Mouse (Mus musculus) CH12.LX (cell line): ENCODE measurements around the gene Lzts3. TPM values are rescaled to one million over a fixed set of nuclear protein-coding genes. Genes with fewer than 3 reads are reported as not detected.

Source experiments
- DNase-seq: peaks from one replicate; pipeline ENCODE4 v3.0.0-alpha.2; 2013; ENCODE audit errors: extremely low read depth
- H3K27ac ChIP-seq: 2 replicates; pipeline ENCODE4 v1.5.1; 2012; ENCODE audit warnings: low read depth, mild to moderate bottlenecking, control low read depth, moderate library complexity; ENCODE audit not compliant: insufficient read depth
- H3K27me3 ChIP-seq: replicated peaks from 2 replicates; pipeline ENCODE3; 2012; ENCODE audit warnings: inconsistent platforms
- H3K36me3 ChIP-seq, 2 experiments: replicated peaks in 1 of 2; 2 replicates each; pipeline versions ENCODE3 to v1.6.1; 2012; ENCODE audit warnings: inconsistent platforms in 1 of 2, low read length in 1 of 2, mild to moderate bottlenecking in 1 of 2, mixed read lengths in 1 of 2, moderate library complexity in 1 of 2; ENCODE audit not compliant: control insufficient read depth in 1 of 2, insufficient read depth in 1 of 2
- H3K4me1 ChIP-seq, 2 experiments: 2 replicates each; pipeline ENCODE4 v1.6.1; 2012; ENCODE audit warnings: inconsistent platforms in 1 of 2, moderate library complexity in 1 of 2; ENCODE audit not compliant: insufficient read depth in 2 of 2, control insufficient read depth in 1 of 2
- H3K4me2 ChIP-seq: 2 replicates; pipeline ENCODE4 v1.6.1; 2012; ENCODE audit warnings: low read depth, mild to moderate bottlenecking, control low read depth; ENCODE audit not compliant: poor library complexity, insufficient read depth, severe bottlenecking
- H3K4me3 ChIP-seq, 3 experiments: fragments of 150-350 bp in 1 of 3; sonication (generic) in 1 of 3; replicated peaks in 1 of 3; 2 replicates each; pipeline versions ENCODE3 to v1.5.1; 2011 to 2012; ENCODE audit warnings: low read depth in 2 of 3, low read length in 2 of 3, mild to moderate bottlenecking in 2 of 3, moderate library complexity in 2 of 3, control low read depth in 1 of 3, improper control_type of control experiment in 1 of 3, inconsistent platforms in 1 of 3, mixed read lengths in 1 of 3; ENCODE audit not compliant: poor library complexity in 1 of 3
- H3K79me2 ChIP-seq: replicated peaks from 2 replicates; pipeline ENCODE4 v1.6.1; 2012; ENCODE audit warnings: mild to moderate bottlenecking, moderate library complexity; ENCODE audit not compliant: control insufficient read depth, poor library complexity, insufficient read depth, severe bottlenecking; ENCODE audit errors: extremely low read depth
- H3K9ac ChIP-seq: 2 replicates; pipeline ENCODE4 v1.6.1; 2012; ENCODE audit warnings: low read depth, mild to moderate bottlenecking, control low read depth, moderate library complexity; ENCODE audit not compliant: insufficient read depth
- H3K9me3 ChIP-seq: replicated peaks from 2 replicates; pipeline ENCODE3; 2012; ENCODE audit warnings: low read length, inconsistent platforms, mixed read lengths
- BHLHE40 ChIP-seq: IDR thresholded peaks from 2 replicates; pipeline ENCODE4 v1.6.1; 2011; ENCODE audit warnings: mild to moderate bottlenecking, low read depth, low read length, improper control_type of control experiment
- CHD1 ChIP-seq: IDR thresholded peaks from 2 replicates; pipeline ENCODE4 v1.6.1; 2012; ENCODE audit warnings: low read depth, low read length, improper control_type of control experiment, inconsistent platforms
- CHD2 ChIP-seq: IDR thresholded peaks from 2 replicates; pipeline ENCODE4 v1.6.1; 2011; ENCODE audit warnings: low read length, improper control_type of control experiment
- CTCF ChIP-seq, 2 experiments: IDR thresholded peaks in 1 of 2; conservative IDR thresholded peaks in 1 of 2; 2 replicates each; pipeline ENCODE4 v1.5.1; 2011 to 2012; ENCODE audit warnings: low read depth in 2 of 2, low read length in 2 of 2, improper control_type of control experiment in 1 of 2, inconsistent platforms in 1 of 2, mild to moderate bottlenecking in 1 of 2, moderate library complexity in 1 of 2
- E2F4 ChIP-seq: IDR thresholded peaks from 2 replicates; pipeline ENCODE4 v1.6.1; 2011; ENCODE audit warnings: low read depth, low read length, improper control_type of control experiment; ENCODE audit not compliant: insufficient replicate concordance
- EP300 ChIP-seq: IDR thresholded peaks from 2 replicates; pipeline ENCODE4 v1.6.1; 2011; ENCODE audit warnings: low read length, improper control_type of control experiment
- ETS1 ChIP-seq: conservative IDR thresholded peaks from 2 replicates; pipeline ENCODE4 v1.6.1; 2012; ENCODE audit warnings: low read depth, mild to moderate bottlenecking, inconsistent platforms, low read length, improper control_type of control experiment, moderate library complexity
- HCFC1 ChIP-seq: IDR thresholded peaks from 2 replicates; pipeline ENCODE4 v1.6.1; 2012; ENCODE audit warnings: low read depth, mild to moderate bottlenecking, inconsistent platforms, low read length, improper control_type of control experiment
- IRF4 ChIP-seq: IDR thresholded peaks from 2 replicates; pipeline ENCODE4 v1.6.1; 2014; ENCODE audit warnings: low read depth, mild to moderate bottlenecking, inconsistent platforms, low read length, improper control_type of control experiment
- JUND ChIP-seq: conservative IDR thresholded peaks from 2 replicates; pipeline ENCODE4 v1.6.1; 2011; ENCODE audit warnings: low read depth, low read length, improper control_type of control experiment
- KAT2A ChIP-seq: IDR thresholded peaks from 2 replicates; pipeline ENCODE4 v1.6.1; 2012; ENCODE audit warnings: low read length, improper control_type of control experiment, inconsistent platforms; ENCODE audit not compliant: insufficient replicate concordance
- MAX ChIP-seq: IDR thresholded peaks from 2 replicates; pipeline ENCODE4 v1.6.1; 2011; ENCODE audit warnings: low read length, improper control_type of control experiment
- MAZ ChIP-seq: IDR thresholded peaks from 2 replicates; pipeline ENCODE4 v1.6.1; 2012; ENCODE audit warnings: low read depth, mild to moderate bottlenecking, inconsistent platforms, low read length, improper control_type of control experiment, moderate library complexity
- MEF2A ChIP-seq: IDR thresholded peaks from 2 replicates; pipeline ENCODE4 v1.6.1; 2014; ENCODE audit warnings: low read depth, mild to moderate bottlenecking, inconsistent platforms, low read length, improper control_type of control experiment, borderline replicate concordance
- MYC ChIP-seq: IDR thresholded peaks from 2 replicates; pipeline ENCODE4 v1.6.1; 2011; ENCODE audit warnings: low read depth, mild to moderate bottlenecking, improper control_type of control experiment, low read length
- POLR2AphosphoS2 ChIP-seq: IDR thresholded peaks from 2 replicates; pipeline ENCODE4 v1.6.1; 2011; ENCODE audit warnings: low read depth, low read length, improper control_type of control experiment
- RAD21 ChIP-seq: IDR thresholded peaks from 2 replicates; pipeline ENCODE4 v1.6.1; 2011; ENCODE audit warnings: low read depth, mild to moderate bottlenecking, low read length, improper control_type of control experiment, moderate library complexity
- SMC3 ChIP-seq: IDR thresholded peaks from 2 replicates; pipeline ENCODE4 v1.6.1; 2011; ENCODE audit warnings: low read depth, low read length, improper control_type of control experiment
- USF1 ChIP-seq: IDR thresholded peaks from 2 replicates; pipeline ENCODE4 v1.6.1; 2014; ENCODE audit warnings: low read depth, mild to moderate bottlenecking, inconsistent platforms, low read length, improper control_type of control experiment
- USF2 ChIP-seq: conservative IDR thresholded peaks from 2 replicates; pipeline ENCODE4 v1.6.1; 2011; ENCODE audit warnings: low read depth, low read length, improper control_type of control experiment
- ZC3H11A ChIP-seq: IDR thresholded peaks from 2 replicates; pipeline ENCODE4 v1.6.1; 2012; ENCODE audit warnings: low read depth, mild to moderate bottlenecking, inconsistent platforms, low read length, improper control_type of control experiment
- ZKSCAN1 ChIP-seq: IDR thresholded peaks from 2 replicates; pipeline ENCODE4 v1.6.1; 2012; ENCODE audit warnings: low read depth, inconsistent platforms, low read length, improper control_type of control experiment, borderline replicate concordance
- ZNF384 ChIP-seq: IDR thresholded peaks from 2 replicates; pipeline ENCODE4 v1.6.1; 2012; ENCODE audit warnings: low read depth, low read length, improper control_type of control experiment, inconsistent platforms
- dilution Hi-C: fragments of 300-500 bp; cut with MboI; formaldehyde crosslinking; loops from 2 replicates; pipeline ENCODE4 v1.14.3; 2020; ENCODE audit warnings: low sequenced_read_pairs; ENCODE audit not compliant: extremely low pct_unique_long_range_greater_than_20kb, extremely low pct_ligation_motif_present
- in situ Hi-C: fragments of 300-500 bp; cut with MboI; formaldehyde crosslinking; loops from 3 replicates; pipeline ENCODE4 v1.14.3; 2019; ENCODE audit warnings: low sequenced_read_pairs, low pct_ligation_motif_present, low pct_unique_long_range_greater_than_20kb, mixed read lengths
- polyA plus RNA-seq: library from polyadenylated mRNA; unstranded; fragments of >175 nt; gene quantifications from 2 replicates; pipeline ENCODE4 v1.2.1, GENCODE M21; 2012; ENCODE audit warnings: low read depth; ENCODE audit not compliant: insufficient read length
- total RNA-seq, 2 experiments: library from RNA; depleted of rRNA; stranded (reverse); fragments of 300-350 nt in 1 of 2; fragments of >200 nt in 1 of 2; gene quantifications; 2 replicates each; pipeline ENCODE4 v1.2.3; 2012 to 2014

The Lzts3 gene
- total and polyA plus RNA-seq, 3 experiments = 1.5 to 4.2 (median 3.9) TPM

DNA sequence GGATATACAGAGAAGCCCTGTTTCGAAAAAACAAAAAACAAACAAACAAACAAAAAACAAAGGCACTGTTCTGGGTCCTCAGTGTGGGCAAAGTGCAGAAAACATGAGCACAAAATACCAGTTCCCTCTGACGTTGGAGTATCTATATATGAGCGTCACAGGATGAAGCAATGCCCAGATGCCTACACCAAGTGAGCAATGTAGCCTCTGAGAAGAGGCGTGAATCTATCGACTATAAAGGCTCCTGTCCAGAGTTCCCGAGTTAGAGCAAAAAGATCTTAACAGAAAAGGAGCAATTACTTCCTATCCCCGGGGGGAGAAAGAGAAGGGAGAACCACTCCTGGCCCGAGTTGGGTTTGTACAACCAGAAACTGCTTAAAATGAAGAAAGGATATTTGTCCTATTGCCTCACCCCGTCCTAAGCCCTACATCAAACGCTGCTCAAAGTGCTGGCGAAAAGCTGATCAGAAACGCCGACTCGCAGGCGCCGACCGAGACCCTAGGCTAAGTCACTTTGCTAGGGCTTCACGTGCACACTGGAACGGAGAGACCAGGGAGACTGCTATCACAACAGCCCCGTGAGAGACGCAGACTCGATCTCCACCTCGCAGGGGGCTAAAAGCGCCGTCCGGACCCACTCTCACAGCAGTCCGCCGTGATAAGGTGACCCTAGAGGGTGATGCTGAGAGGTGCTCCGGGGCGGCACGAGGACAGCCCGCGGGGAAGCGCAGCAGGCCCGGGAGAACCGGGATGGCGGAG lies 13.3 kb downstream of the Lzts3 start:
- dilution Hi-C loops (no loop called here), in situ Hi-C loops (no loop called here)
- Histone ChIP-seq H3K9me3 (no peaks in the 10 kb centered on the region), H3K27ac (no peak overlapping the region; the same call in 1 of the 2 replicates), H3K4me3 (peak overlapping the region; percentile 87 to 96 (median 88)), H3K4me1 (peaks cover 10 to 28% of the 10 kb centered on the region in 2 experiments), H3K4me2 (peak overlapping the region; percentile 79), H3K36me3 (peaks cover 15 to 38% of the 10 kb centered on the region in 2 experiments), H3K27me3 (no peaks in the 10 kb centered on the region), H3K9ac (peak overlapping the region; percentile 91), H3K79me2 (peaks cover 46% of the 10 kb centered on the region)
- DNase-seq = peak; percentile 21
- TF ChIP-seq CHD1 = no peak
- TF ChIP-seq MYC = peak; percentile 32; the same call in 1 of the 2 replicates
- TF ChIP-seq EP300 = no peak
- peak; percentile 17; the same call in 1 of the 2 replicates for TF ChIP-seq BHLHE40

DNA sequence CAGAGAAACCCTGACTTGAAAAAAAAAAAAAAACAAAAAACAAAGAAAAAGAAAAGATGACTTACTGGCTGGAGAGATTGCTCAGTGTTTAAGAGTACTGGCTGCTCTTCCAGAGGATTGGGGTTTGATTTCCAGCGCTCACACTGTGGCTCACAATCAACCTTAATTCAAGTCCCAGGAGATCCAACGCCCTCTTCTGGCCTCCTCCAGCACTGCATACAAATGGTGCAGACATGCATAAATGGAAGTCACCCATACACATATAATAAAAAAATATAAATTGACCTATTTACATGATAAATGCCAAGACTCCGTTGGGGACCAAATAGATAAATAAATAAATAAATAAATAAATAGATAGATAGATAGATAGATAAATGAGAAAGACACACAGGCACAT lies 14.2 kb downstream of the Lzts3 start:
- H3K9me3 ChIP-seq = no peaks in the 10 kb centered on the region
- no peak overlapping the region for H3K27ac ChIP-seq
- in situ Hi-C loops (no loop called here), dilution Hi-C loops (no loop called here)
- peaks cover 16 to 39% of the 10 kb centered on the region in 2 experiments for H3K36me3 ChIP-seq
- no peak overlapping the region for H3K9ac ChIP-seq
- peak; percentile 54 for DNase-seq
- H3K4me3 ChIP-seq = peak overlapping the region in 2 of 3 experiments; percentile 87 to 96
- peaks cover 54% of the 10 kb centered on the region for H3K79me2 ChIP-seq
- no peaks in the 10 kb centered on the region for H3K27me3 ChIP-seq
- peaks cover 5 to 20% of the 10 kb centered on the region in 2 experiments for H3K4me1 ChIP-seq
- peak overlapping the region; percentile 79 for H3K4me2 ChIP-seq
- TF ChIP-seq HCFC1 (no peak), CTCF (conservative IDR thresholded peaks at IDR 0.05 in 1 of 2, IDR thresholded peaks at IDR 0.05 in 1 of 2; ENCODE audit: low read depth in 2 of 2, low read length in 2 of 2) (peak; percentile 31 to 38; a peak in 3 of 4 replicates)
- TF ChIP-seq, all 38 proteins: peak for 1

DNA sequence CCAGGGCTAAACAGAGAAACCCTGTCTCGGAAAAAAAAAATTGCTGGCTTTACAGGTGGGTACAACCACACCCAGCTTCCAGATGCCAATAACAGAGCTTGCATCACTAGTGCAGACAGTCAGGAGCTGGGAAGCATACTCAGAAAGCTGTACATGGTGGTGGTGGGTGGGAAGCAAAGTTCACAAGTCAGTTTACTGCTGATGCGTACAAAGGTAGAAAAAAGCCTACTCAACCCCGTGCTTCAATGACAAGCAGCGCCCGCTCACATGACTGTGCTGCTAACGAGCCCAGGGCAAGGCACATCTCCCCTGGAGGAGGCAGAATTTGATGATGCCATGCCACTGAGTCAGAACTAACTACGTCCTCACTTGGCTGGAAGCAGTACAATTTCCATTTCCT lies 23.6 kb downstream of the Lzts3 start:
- Histone ChIP-seq H3K27ac (no peak overlapping the region), H3K79me2 (peaks cover 35% of the 10 kb centered on the region), H3K4me3 (no peak overlapping the region), H3K4me1 (no peaks in the 10 kb centered on the region), H3K27me3 (no peaks in the 10 kb centered on the region), H3K9me3 (no peaks in the 10 kb centered on the region), H3K9ac (no peak overlapping the region), H3K4me2 (no peak overlapping the region), H3K36me3 (peaks cover 43 to 85% of the 10 kb centered on the region in 2 experiments)
- TF ChIP-seq CHD2 = no peak
- TF ChIP-seq SMC3 = no peak
- no peak for TF ChIP-seq ZNF384
- TF ChIP-seq RAD21 = no peak
- TF ChIP-seq ETS1 = no peak
- TF ChIP-seq IRF4 = no peak
- no peak for TF ChIP-seq EP300
- TF ChIP-seq KAT2A = no peak
- TF ChIP-seq MAZ = no peak
- TF ChIP-seq POLR2AphosphoS2 = no peak
- TF ChIP-seq CTCF (conservative IDR thresholded peaks at IDR 0.05 in 1 of 2, IDR thresholded peaks at IDR 0.05 in 1 of 2; ENCODE audit: low read depth in 2 of 2, low read length in 2 of 2) = no peak
- no peak for TF ChIP-seq USF2
- TF ChIP-seq MEF2A = no peak
- no peak for TF ChIP-seq USF1
- TF ChIP-seq MAX = no peak
- TF ChIP-seq E2F4 = no peak
- TF ChIP-seq ZC3H11A = no peak
- no peak for TF ChIP-seq ZKSCAN1
- TF ChIP-seq BHLHE40 = no peak
- no peak for TF ChIP-seq JUND
- peak; percentile 12 for DNase-seq
- in situ Hi-C loops (no loop called here), dilution Hi-C loops (no loop called here)
